Mouse (Mus musculus) liver, adult (tissue): Measurements from ENCODE around the gene Gap43.

Experiments used
- GATA4 ChIP-seq: IDR thresholded peaks from 2 replicates; pipeline ENCODE4 v1.6.1; 2014; ENCODE audit warnings: mild to moderate bottlenecking, low read length; ENCODE audit not compliant: insufficient replicate concordance

Gene Gap43

DNA sequence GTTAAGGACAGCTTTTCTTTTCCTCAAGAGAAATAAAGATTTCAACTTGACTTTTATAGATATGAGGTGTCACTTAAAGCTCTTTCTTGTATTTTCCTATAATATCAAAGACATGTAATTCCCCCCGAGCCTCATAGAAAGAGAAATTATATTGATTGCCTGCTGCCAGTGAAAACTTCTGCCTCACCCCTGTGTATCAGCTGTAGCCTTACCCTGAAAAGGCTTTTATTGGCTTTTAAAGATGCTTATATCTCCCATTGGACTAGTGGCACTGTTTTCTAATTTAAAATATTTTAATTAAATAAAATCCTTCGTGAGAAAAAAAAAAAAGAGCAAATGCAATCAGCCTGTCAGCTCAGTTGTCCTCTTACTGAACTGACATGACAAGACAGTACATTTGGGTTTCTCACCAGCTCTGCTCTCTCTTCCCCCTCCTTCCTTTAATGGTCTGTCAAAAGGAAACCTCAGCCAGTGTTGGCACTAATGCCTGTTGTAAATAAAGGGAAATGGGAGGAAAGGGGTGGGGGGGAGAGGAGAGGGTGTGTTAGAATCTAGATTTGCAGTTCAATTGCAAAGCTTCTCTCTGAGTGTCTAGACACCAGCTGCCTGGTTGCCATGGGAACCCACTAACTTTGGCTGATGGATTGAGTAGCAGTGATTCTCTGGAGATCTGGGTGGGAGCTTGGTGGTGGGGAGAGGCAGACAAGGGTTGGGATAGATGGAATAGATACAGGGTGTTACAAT lies 71.4 kb downstream of the Gap43 start:
- no peak for TF ChIP-seq GATA4

DNA sequence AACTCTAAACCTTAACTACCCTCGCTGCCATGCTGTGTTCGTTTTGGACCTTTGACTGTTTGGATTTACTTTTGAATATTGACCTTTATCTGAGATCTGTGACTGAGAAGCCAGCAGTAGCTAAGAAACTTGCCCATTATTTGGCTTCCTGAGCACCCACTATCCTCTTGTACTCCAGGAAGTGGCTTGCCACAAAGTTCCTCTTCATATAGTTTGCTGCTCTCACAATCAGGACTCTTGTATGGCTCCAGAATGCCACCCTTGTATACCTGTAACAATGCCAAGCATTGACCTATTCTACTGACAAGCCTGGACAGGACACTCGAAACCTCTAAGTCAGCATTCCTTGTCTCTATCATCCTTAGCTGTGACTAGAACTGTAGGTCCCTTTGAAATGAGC lies 75.3 kb downstream of the Gap43 start:
- no peak for TF ChIP-seq GATA4

DNA sequence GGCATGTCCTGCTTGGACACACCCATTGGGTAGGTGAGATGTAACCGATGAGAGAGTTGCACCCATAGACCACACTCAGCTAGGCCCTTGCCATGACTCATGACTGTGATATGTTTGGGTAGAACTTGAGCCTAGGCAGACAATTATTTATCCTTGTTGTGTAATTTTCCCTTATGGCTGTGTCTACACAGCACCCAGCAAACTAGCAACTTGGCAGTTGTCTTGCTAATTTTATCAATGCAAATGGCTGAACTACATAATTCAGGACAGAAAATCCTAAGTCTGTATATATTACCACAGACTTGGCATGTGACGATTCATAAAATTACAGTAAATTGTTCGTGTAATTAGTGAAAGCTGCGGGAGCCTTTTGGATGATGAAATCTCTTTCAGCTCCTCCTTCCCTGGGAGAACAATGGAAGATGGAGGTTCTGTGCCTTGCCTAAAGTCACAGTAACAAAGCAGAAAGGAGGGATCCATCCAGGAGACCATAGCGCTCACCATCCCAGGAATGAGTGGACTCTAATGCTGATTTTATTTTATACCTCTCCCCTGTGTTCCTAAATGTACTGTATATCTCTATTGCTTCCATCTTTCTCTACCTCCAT lies 77.4 kb downstream of the Gap43 start:
- TF ChIP-seq GATA4, result no peak

DNA sequence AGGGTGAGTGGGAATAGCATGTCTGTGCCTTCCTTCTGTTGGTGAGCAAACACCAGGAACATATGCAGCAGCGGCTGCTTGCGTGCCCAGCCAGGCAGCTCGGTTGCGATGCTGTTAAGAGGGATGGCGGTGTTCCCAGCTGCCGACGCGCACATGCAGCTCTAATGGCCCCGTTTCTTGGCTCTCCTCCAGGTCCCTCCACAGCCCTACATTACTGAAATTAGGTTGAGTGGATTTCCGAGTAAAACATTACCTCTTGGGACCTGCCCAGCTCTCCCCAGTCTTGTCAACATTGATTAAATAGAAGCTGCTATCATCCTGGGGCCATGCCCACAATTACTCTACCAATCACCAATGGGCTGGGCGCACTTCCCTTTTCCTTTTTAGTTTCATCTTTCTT lies 84.8 kb downstream of the Gap43 start:
- TF ChIP-seq GATA4, result no peak

DNA sequence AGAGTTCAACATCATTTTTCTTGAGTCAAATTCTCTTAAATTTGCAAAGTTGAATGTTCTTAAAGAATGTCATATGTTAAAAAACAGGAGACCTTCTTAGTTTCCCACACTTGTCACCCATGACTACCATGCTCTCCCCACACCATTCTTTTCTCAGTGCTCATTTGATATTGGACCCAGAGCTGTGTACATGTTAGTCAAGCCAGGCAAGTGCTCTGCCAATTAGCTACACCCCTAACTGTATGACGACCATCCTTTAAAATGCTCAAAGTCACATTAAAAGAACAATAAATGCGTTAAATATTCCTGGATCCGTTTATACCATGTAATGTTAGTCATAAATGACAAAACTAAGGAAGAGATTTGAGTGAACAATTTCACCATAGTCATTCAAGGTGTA lies 85.2 kb downstream of the Gap43 start:
- no peak for TF ChIP-seq GATA4

DNA sequence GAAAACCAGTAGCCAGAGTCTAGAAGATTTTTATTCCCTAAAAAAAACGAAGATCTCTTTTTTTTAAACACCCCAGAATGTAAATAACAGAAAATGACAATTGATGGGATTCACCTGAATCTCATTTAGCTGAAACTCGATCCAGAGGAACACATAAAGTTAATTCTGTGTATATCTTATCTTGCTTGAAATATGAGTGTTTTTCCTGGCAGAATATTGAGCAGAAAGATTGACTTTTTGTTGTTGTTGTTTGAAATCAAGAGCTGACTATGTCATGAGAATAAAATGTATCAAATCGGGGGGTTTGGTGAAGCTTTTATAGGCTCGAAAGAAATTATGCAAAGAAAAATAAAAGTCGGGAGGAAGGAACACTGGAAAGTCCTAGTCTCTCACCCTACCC lies 88.2 kb downstream of the Gap43 start:
- no peak for TF ChIP-seq GATA4

DNA sequence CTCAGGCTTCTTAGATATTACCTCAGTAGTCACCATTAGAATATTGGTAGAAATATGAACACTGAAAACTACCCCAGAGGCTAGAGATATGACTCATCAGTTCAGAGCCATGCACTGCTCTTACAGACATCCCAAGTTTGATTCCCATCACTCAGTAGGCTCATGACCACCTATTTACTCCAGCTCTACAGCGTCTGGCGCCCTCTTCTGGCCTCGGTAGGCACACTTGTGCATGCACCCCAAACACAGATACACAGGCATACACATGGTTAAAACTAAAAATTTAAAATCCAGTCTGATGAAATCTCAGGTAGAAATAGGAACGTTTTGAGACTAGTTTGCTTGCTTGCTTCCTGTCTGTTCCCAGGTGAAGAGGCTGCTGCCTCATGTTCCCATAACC lies 109.1 kb downstream of the Gap43 start:
- no peak for TF ChIP-seq GATA4
